Mouse (Mus musculus) heart, postnatal 0 days (tissue): Measurements from ENCODE around the gene Smyd3. TPM values are rescaled to one million over a fixed set of nuclear protein-coding genes. Genes with fewer than 3 reads are reported as not detected.
A peak's percentile ranks its signal among the peaks of the same experiment; 100 is the strongest.

Experiments used
- ATAC-seq: fragments of 200-750 bp; cut with Nextera tagmentation; 2 replicates; pipeline ENCODE4 v1.8.0; 2017; ENCODE audit warnings: low read depth, moderate number of reproducible peaks, moderate library complexity; ENCODE audit not compliant: insufficient read depth
- DNase-seq: peaks from one replicate; pipeline ENCODE4 v3.0.0-alpha.2; 2016; ENCODE audit warnings: low spot score
- H3K27ac ChIP-seq: fragments of 300-500 bp; sonication (generic); 2 replicates; pipeline ENCODE4 v1.5.1; 2014; ENCODE audit warnings: low read depth, mild to moderate bottlenecking
- H3K27me3 ChIP-seq: fragments of 300-500 bp; sonication (generic); 2 replicates; pipeline ENCODE4 v1.6.1; 2014; ENCODE audit warnings: low read length, mixed read lengths; ENCODE audit not compliant: control insufficient read depth, insufficient read depth
- H3K36me3 ChIP-seq: fragments of 300-500 bp; sonication (generic); replicated peaks from 2 replicates; pipeline ENCODE4 v1.6.1; 2014; ENCODE audit warnings: low read length, mixed read lengths; ENCODE audit not compliant: control insufficient read depth, insufficient read depth
- H3K4me1 ChIP-seq: fragments of 300-500 bp; sonication (generic); 2 replicates; pipeline ENCODE4 v1.6.1; 2014; ENCODE audit warnings: antibody characterized with exemption; ENCODE audit not compliant: control insufficient read depth, insufficient read depth
- H3K4me2 ChIP-seq: fragments of 300-500 bp; sonication (generic); 2 replicates; pipeline ENCODE4 v1.6.1; 2014; ENCODE audit warnings: low read depth, mild to moderate bottlenecking, low read length, moderate library complexity
- H3K4me3 ChIP-seq: fragments of 300-500 bp; sonication (generic); 2 replicates; pipeline ENCODE4 v1.5.1; 2014; ENCODE audit warnings: low read depth, low read length
- H3K9ac ChIP-seq: fragments of 300-500 bp; sonication (generic); replicated peaks from 2 replicates; pipeline ENCODE4 v1.6.1; 2014; ENCODE audit warnings: low read depth, low read length, mixed read lengths
- H3K9me3 ChIP-seq: fragments of 300-500 bp; sonication (generic); replicated peaks from 2 replicates; pipeline ENCODE4 v1.6.1; 2016; ENCODE audit warnings: low read length; ENCODE audit not compliant: control insufficient read depth
- CTCF ChIP-seq: IDR thresholded peaks from 2 replicates; pipeline ENCODE4 v1.5.1; 2016; ENCODE audit warnings: antibody characterized with exemption, control low read depth, low read depth
- EP300 ChIP-seq: IDR thresholded peaks from 2 replicates; pipeline ENCODE4 v1.6.1; 2016; ENCODE audit warnings: antibody characterized with exemption, low read depth
- WGBS: fragments of 180-500 bp; shearing (Covaris S2); extraction: QIAGEN DNeasy Blood & Tissue Kit; methylation state at CpG from one replicate; pipeline ENCODE4 v1.1.7; 2014; 5-methylcytosine and 5-hydroxymethylcytosine counted together
- polyA plus RNA-seq: library from polyadenylated mRNA; unstranded; fragments of >200 nt; fragmentation: Nextera tagmentation; extraction: Ambion mirVana; gene quantifications from 2 replicates; pipeline ENCODE4 v1.2.1, GENCODE M21; 2015
- total RNA-seq: library from RNA; depleted of rRNA; stranded (reverse); fragments of >200 nt; gene quantifications from 2 replicates; pipeline ENCODE4 v1.2.3, GENCODE M21; 2014; ENCODE audit warnings: low replicate concordance

The Smyd3 gene
- total and polyA plus RNA-seq, 2 experiments from 2014 or later, result 7.0 to 11.6 TPM

DNA sequence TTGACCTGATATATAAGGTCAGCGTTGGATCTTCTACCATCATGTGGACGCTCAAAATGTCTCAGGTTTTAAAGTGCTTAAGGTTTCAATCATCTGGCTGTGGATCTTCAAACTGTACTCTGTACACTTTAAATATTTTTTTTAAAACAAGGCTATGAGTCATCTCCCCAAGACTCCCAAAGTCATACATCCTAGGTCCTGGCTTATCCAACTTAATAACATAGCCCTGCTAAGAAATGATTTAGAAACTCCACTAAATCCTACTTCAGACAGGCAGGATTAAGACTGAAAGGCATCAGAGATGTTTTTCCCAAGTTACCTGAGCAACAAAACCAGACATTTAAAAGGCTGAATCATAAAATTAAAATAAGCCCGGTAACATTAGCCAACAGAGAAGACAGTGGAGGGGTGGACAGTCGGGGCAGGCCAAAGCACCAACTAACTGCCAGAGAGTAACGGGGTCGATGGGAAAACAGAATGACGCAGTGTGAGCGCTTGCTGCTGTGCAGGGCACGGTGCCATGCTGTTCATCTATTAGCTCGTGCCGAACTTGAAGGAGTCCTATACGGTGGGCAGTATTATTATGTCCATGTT lies 92.9 kb downstream of the Smyd3 start:
- no peaks in the 10 kb centered on the region for H3K4me1 ChIP-seq
- no peak overlapping the region for H3K4me2 ChIP-seq
- H3K4me3 ChIP-seq, result no peak overlapping the region
- H3K27ac ChIP-seq, result no peak overlapping the region
- DNase-seq (no peak), ATAC-seq (no peak)
- 0 out of 2 replicates have a peak, but pooled peaks cover 3% of the 10 kb centered on the region for H3K9me3 ChIP-seq
- no peak overlapping the region for H3K9ac ChIP-seq
- no peak for TF ChIP-seq EP300
- no peak for TF ChIP-seq CTCF
- WGBS, result 91% methylated on average over 12 of the region's 12 CpGs
- H3K36me3 ChIP-seq, result no peaks in the 10 kb centered on the region
- no peaks in the 10 kb centered on the region for H3K27me3 ChIP-seq

DNA sequence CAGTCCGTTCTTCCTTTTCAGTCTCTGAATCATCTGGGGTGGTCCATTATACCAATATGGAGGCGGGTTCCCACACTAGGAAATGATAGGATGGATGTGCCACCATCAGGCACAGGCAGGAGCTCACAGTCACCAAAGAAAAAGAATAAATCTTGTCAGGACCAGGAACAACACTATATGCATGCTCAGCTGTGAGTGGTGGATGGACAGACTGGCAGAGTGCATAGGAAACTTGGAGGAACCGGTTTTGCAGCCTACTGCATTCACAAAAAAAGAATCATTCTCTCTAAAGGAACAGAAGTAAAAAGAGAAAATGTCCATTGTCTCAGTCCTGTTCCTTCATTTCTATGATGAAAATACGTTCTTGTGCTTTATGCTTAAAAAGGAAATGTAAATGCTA lies 98.8 kb downstream of the Smyd3 start:
- H3K4me3 ChIP-seq, result no peak overlapping the region
- 84% methylated on average over 4 of the region's 4 CpGs for WGBS
- no peak overlapping the region for H3K4me2 ChIP-seq
- H3K36me3 ChIP-seq, result no peaks in the 10 kb centered on the region
- ATAC-seq (no peak), DNase-seq (no peak)
- H3K9me3 ChIP-seq, result no peaks in the 10 kb centered on the region
- TF ChIP-seq CTCF, result no peak
- no peak for TF ChIP-seq EP300
- H3K4me1 ChIP-seq, result no peaks in the 10 kb centered on the region
- no peak overlapping the region for H3K27ac ChIP-seq
- H3K9ac ChIP-seq, result no peak overlapping the region
- no peaks in the 10 kb centered on the region for H3K27me3 ChIP-seq

DNA sequence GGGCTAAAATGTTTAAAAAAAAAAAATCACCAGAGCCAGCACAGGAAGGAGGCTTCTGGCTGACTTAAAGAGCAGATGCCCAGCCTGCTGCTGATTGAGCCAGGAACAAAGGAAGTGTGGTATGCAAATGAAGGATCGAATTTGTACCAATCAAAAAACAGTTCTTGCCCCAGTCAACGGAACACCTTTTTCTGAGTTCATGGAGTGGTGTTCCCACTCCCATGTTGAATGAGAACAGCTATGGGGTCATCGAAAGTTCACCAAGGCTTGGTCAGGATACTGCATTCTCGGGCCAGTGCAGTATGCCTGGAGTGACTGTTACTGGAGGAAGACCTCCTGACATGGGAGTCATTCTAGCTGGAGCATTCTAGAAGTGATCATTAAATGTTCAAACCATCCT lies 109.8 kb downstream of the Smyd3 start:
- DNase-seq (no peak), ATAC-seq (no peak)
- Histone ChIP-seq H3K9ac (no peak overlapping the region), H3K27me3 (no peaks in the 10 kb centered on the region), H3K27ac (no peak overlapping the region), H3K4me1 (no peaks in the 10 kb centered on the region), H3K36me3 (no peaks in the 10 kb centered on the region), H3K4me2 (no peak overlapping the region), H3K9me3 (0 out of 2 replicates have a peak, but pooled peaks cover 2% of the 10 kb centered on the region), H3K4me3 (no peak overlapping the region)
- 81% methylated on average over 4 of the region's 4 CpGs for WGBS
- no peak for TF ChIP-seq CTCF
- no peak for TF ChIP-seq EP300

DNA sequence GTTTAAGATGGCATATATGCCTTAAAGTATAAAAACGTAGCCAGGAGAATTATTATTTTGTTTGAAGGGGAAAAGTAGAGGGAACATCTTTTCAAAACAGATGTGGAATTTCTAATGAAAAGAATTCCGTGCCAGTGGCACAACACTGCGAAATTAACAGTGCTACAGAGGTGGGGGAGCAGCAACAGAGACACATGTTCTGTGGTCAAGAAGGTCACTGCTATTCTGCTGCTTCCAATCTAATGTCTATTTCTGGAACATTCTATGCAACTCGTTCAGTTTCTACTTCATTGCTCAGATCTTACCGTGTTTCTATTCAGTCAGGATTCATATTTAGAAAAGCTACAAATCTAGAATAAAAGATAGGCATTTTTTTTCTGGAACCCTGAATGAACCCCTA lies 117.0 kb downstream of the Smyd3 start:
- no peak overlapping the region for H3K9ac ChIP-seq
- DNase-seq (peak; percentile 76), ATAC-seq (0 out of 2 replicates have a peak, but pooled peaks have one; percentile 63)
- no peaks in the 10 kb centered on the region for H3K4me1 ChIP-seq
- WGBS, result 42% methylated on average over 5 of the region's 5 CpGs
- H3K9me3 ChIP-seq, result no peaks in the 10 kb centered on the region
- no peaks in the 10 kb centered on the region for H3K36me3 ChIP-seq
- H3K27ac ChIP-seq, result no peak overlapping the region
- TF ChIP-seq CTCF (no peak), EP300 (no peak)
- H3K4me2 ChIP-seq, result no peak overlapping the region
- H3K27me3 ChIP-seq, result no peaks in the 10 kb centered on the region
- no peak overlapping the region for H3K4me3 ChIP-seq

DNA sequence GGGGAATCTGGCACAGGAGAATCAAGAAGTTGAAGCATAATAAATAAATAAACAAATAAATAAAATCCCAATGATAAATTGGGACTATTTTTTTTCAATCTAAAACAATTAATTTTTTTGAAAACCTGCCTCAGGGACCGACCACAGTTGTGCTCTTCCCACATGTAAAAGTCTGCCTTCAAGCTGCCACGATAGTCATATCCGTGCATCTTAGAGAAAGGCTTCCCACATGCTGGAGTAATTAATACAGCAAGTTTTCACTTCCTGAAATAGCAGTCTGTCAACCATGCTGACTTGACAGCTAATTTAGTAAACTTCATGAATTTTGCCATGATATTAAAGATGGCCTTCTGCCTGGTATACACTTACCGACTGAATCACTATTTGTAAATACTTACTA lies 119.2 kb downstream of the Smyd3 start:
- DNase-seq (no peak), ATAC-seq (no peak)
- Histone ChIP-seq H3K27ac (no peak overlapping the region), H3K9me3 (no peaks in the 10 kb centered on the region), H3K4me2 (no peak overlapping the region), H3K4me3 (no peak overlapping the region), H3K36me3 (no peaks in the 10 kb centered on the region), H3K9ac (no peak overlapping the region), H3K27me3 (no peaks in the 10 kb centered on the region), H3K4me1 (no peaks in the 10 kb centered on the region)
- WGBS, result 85% methylated on average over 4 of the region's 4 CpGs
- no peak for TF ChIP-seq CTCF
- no peak for TF ChIP-seq EP300
